Mouse (Mus musculus): ENCODE data around the gene Ppard.
A peak's percentile ranks its signal among the peaks of the same experiment; 100 is the strongest.

Gene Ppard

GRCm38 (mm10) chr17:28256651-28257328 is 24.3 kb downstream of the Ppard start:
- no peak for DNase-seq (ENCODE audit: low spot score)

DNA sequence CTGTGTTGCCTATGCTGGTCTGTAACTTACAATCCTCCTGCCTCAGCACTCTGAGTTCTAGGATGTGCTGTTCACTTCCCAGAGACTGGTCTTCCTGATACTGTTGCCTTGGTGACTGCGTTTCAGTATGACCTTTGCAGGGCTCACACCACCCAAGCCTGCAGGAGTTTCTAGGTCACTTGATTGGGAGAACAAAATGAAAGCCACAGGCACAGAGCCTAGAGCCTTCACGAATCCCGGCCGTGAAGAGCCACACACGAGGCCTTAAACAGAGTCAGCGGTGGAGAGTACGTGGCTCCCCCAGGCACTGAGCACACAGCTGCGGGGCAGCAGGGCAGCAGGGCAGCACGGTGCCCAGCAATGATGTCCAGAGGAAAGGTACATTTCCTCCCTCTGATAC is 25.8 kb downstream of the Ppard start:
- DNase-seq (ENCODE audit: low spot score), result no peak

GRCm38 (mm10) chr17:28259890-28260542 is 27.5 kb downstream of the Ppard start:
- DNase-seq (ENCODE audit: low spot score), result no peak

- no peak for DNase-seq (ENCODE audit: low spot score)
These were observed 28.0 kb downstream of the Ppard start for GRCm38 (mm10) chr17:28260543-28260909.

DNA sequence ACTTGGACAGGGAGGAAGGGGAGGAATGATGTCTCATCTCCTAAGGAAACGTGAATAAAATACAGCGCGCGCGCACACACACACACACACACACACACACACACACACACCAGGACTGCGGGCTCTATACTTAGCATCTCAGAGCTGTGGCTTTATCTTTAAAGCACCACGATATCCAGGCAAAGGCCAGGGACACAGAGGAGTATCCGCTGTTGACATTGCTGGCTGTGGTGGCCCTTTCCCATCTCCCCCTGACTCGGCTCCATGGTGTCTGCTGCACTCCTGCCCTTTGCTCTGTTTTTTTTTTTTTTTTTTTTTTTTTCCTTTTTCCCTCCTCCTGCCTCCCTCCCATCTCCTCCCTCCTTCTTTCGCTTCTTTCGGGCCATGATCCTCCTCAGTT is 29.3 kb downstream of the Ppard start:
- DNase-seq (ENCODE audit: low spot score), result no peak

DNA sequence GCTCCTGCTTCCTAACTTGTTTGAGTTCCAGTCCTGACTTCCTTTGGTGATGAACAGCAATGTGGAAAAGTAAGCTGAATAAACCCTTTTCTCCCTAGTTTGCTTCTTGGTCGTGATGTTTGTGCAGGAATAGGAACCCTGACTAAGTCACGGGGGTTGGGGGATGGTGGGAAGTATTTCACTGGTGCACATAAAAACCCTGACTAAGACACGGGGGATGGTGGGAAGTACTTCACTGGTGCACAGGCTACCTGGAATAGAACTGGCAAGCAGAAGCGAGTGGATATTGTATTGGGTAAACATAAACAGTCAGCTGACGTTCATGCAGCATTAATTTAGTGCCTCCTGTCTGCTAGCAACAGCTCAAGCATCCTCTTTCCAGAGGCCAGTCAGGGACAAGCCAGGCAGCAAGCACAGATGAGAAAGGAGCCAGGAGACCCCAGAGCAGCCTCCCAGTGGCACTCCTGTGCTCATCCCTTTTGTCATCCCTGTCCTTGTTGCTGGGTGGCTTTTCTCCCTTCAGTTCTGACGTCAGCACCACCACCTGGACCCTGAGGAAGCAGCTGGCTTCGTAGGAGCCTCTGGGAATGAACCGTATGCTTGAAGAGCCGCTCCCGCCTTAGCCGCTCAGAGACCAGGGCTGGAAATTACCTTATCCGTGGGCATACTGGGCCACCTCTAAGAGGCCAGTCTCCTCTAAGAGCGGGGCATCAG is 30.8 kb downstream of the Ppard start:
- DNase-seq (ENCODE audit: low spot score), result no peak

GRCm38 (mm10) chr17:28267251-28267650 is 34.8 kb downstream of the Ppard start:
- DNase-seq (ENCODE audit: low spot score), result no peak

DNA sequence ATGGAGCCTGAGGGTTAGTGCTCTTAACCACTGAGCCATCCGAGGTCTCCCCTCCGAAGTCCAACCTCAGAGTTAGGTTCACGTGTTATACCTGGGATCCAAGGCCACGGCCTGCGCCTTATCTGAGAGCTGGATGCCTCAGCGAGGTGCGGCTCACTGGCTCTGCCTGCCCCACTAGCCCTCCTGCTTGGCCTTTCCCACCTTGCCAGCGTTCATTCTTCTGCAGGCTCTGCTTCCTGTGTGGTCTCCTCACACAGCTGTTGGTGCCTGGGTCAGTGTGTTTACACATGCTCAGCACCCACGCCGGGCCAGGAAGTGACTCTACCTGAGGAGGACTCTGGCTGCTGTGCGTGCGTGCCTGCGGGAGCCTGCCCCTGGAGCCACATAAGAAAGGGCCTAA is 37.7 kb downstream of the Ppard start:
- no peak for DNase-seq (ENCODE audit: low spot score)

DNA sequence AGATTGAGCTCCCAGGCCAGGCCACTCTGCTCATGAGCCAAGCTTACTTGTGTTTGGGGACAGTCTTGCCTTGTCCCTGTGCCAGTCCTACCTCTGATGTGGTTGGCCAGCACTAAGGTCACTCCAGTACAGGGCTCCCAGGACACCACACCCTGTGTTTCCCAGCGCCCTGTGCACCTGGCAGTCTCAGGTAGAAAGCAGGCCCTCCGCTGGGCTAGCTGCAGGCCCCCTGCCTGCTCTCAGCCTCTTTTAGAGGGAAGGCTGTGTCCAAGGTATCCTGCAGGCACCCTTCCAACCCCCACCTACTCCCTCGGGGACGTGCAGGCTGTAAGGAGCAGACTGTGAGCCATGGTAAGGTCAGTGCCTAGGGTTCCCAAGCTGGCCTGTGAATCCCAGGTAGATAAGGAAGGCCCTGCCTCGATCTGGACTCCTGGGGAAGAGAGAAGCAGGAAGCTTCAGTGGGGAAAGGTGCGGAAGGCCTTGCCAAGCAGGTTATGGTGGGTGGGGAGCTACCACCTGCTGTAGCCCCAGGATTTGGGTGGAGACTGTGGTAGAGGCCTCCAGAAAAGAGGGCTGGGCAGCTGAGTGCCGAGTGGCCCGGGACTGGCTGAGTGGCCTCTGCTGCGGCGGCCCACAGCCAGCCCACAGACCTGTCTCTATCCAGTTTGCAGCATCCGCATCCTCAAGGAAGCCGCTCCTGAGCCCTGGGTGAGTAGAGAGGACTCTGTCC is 39.2 kb downstream of the Ppard start:
- no peak for DNase-seq (ENCODE audit: low spot score)

DNA sequence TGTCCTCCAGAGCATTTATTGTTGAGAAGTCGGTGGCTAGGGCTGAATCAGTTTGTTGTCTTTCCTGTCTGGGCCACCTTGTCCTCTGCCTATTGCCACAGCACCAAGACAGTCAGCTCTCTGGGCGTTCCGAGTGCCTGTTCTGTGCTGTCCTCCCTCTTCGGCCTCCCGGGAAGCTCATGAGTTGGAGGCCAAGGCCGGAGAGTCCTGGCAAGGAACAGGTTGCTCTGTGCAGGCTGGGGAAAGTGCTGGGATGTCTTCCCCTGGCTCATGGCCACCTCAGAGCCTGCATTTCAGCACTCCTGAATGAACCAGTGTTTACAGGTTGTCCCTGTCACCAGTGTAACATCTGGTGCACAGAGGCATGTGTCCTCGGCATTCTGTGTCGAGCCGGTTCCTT is 39.8 kb downstream of the Ppard start:
- DNase-seq (ENCODE audit: low spot score), result peak; percentile 59

DNA sequence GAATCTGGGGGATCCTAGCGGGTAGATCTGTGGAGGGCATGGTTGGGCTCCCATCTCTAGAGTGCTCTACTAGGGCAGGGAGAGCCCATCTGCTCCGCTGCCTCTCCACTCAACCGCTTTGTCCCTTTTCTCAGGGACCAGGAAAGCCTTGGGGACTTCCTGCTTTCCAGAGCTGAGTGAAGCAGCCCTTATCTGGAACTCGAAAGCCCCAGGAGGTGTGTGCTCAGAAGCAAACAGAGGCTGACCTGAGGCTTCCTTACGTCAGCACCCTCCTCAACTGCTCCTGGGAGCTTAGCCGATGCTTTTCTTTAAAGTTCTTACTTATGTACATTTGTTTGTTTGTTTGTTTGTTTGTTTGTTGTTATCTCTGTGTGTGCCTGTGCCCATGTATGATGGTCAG is 40.3 kb downstream of the Ppard start:
- no peak for DNase-seq (ENCODE audit: low spot score)

DNA sequence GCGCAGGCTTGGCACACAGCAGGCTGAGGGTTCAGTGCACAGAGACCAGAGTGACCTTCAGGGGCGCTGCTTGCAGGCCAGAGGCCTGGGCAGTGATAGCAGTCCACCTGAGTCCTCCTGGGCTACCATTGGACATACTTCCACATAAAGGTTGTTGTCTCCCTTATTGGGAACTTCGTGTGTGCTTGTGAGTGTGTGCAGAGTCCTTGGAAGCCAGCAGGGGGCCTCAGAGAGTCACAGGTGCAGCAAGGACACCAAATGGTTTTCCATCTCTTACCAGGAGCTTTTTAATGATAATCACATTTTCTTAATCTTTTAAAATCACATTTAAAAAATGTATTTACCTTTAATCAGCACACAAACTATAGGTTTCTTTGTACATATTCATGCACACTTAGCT is 42.2 kb downstream of the Ppard start:
- no peak for DNase-seq (ENCODE audit: low spot score)

GRCm38 (mm10) chr17:28277226-28277625 is 44.7 kb downstream of the Ppard start:
- DNase-seq (ENCODE audit: low spot score), result no peak

GRCm38 (mm10) chr17:28277721-28278120 is 45.2 kb downstream of the Ppard start:
- no peak for DNase-seq (ENCODE audit: low spot score)

- no peak for DNase-seq (ENCODE audit: low spot score)
These were observed 45.7 kb downstream of the Ppard start for GRCm38 (mm10) chr17:28278156-28278555.

GRCm38 (mm10) chr17:28279236-28279635 is 46.7 kb downstream of the Ppard start:
- no peak for DNase-seq (ENCODE audit: low spot score)

GRCm38 (mm10) chr17:28279780-28280422 is 47.4 kb downstream of the Ppard start:
- no peak for DNase-seq (ENCODE audit: low spot score)

GRCm38 (mm10) chr17:28280423-28280800 is 47.9 kb downstream of the Ppard start:
- DNase-seq (ENCODE audit: low spot score), result no peak

DNA sequence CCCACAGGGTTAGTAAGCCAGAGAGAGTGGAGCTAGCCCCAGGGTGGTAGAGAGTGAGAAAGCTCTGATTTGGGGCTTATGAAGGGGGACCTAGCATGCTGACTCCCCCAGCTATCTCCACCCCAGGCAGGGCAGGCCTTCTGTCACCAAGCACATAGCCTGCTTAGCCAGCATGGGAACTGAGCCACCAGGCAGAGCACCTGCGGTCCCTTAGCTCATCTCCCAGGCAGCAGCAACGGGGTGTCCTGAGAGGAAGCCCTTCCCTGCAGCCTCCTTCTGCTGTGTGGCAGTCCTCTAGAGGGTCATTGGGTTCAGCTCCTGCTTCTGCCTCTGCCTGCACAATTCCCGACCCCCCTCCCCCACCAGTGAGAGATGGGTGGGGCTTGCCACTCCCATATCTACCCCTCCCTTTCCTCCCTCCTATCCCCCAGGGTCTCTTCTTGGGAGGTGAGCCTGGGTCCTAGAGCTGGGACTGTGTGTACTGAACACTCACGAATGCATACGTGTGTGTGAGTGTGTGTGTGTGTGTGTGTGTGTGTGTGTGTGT is 48.4 kb downstream of the Ppard start:
- DNase-seq (ENCODE audit: low spot score), result no peak

DNA sequence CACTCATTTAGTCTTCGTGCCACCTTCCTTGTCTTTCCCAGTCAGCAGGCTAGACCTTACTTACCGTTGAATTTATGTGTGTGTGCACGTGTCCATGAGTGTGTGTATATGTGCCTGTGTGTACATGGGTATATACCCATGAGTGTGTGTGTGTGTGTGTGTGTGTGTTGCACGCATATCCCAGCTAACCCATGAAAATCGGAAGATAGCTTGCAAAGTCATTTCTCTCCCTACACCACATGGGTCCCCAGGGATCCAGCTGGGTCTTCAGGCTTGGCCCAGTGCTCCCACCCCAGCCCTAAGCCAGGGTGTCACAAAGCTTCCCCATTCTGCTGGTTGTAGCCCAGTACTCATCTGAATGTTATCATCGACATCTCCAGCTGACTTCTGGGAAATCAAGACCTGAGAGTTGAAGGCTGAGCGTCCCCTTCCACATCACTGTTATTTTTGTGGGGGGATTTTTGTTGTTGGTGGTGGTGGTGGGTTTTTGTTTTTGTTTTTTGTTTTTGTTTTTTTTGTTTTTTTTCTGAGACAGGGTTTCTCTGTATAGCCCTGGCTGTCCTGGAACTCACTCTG is 49.5 kb downstream of the Ppard start:
- DNase-seq (ENCODE audit: low spot score), result no peak

DNA sequence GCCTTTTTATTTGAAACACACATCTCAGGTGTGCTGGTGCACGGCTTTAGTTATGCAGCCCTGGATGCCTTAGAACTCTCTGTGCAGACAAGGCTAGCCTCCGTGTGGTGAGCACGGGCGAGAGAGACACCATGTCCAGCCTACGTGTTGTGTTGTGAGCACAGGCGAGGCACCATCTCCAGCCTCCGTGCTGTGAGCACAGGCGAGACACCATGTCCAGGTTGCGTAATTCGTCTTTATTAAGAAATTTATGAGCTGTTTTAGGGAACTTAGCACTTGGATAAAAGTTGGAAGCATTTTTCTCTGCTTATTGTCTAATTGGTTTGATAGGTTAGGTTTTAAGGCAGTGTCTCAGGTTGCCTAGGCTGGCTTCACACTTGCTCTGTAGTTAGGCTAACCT is 50.7 kb downstream of the Ppard start:
- no peak for DNase-seq (ENCODE audit: low spot score)

DNA sequence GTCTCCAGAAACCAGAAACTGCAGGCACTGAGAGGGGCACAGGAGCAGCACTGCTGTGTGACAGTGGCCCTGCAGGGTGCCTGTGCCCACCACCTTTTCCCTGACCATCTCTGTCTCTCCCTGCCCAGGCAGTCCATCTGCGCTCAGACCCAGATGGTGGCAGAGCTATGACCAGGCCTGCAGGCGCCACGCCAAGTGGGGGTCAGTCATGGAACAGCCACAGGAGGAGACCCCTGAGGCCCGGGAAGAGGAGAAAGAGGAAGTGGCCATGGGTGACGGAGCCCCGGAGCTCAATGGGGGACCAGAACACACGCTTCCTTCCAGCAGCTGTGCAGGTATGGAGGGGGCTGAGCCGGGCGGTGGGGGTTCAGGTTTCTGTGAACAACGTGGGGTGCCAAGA is 53.6 kb downstream of the Ppard start:
- DNase-seq (ENCODE audit: low spot score), result no peak
